Mouse (Mus musculus) telencephalon, adult 2 months (tissue): Measurements from ENCODE around the gene Tshb.
A peak's percentile ranks its signal among the peaks of the same experiment; 100 is the strongest.

ENCODE experiments used
- DNase-seq: peaks from one replicate; pipeline ENCODE4 v3.0.0-alpha.2; 2011; ENCODE audit warnings: low read depth, low spot score

Tshb gene

DNA sequence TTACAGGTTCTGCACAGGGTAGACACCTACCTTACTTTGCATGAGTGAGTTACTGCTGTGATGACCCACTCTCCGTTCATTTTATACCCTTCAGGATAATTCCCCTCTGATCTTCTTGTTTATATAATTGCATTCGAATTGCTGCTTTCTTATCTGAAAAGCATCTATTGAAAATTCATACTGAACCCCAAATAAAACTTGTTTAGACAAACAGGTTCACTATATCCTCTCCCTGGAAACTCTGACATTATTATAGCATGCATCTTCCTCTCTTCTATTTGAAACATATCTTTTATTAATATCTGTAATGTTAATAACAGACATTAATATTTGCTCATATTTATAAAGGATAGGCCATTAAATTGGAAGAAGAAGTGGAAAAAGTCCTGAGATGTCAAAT lies at the start of gene Tshb:
Gene Tshb, minus strand, starts transcription at position 101 of the 400 bp plus-strand sequence.
- no peak for DNase-seq

DNA sequence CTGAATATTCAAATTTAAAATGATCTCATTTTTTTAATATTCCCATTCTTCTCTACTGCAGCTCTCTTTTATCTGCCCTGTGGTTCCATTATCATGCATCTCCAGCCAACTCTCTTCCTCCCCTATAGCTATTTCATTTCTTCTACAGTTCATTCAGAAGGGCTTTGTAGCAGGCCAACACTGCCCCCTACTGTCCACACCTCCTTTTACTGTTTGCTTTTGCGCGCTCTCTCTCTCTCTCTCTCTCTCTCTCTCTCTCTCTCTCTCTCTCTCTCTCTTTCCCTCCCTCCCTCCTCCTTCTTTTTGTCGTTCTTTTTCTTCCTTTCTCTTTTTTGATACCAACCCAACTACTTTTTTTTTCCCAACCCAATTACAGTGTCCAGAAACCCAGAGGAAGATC lies 21.4 kb upstream of the Tshb start:
- peak; percentile 64 for DNase-seq

DNA sequence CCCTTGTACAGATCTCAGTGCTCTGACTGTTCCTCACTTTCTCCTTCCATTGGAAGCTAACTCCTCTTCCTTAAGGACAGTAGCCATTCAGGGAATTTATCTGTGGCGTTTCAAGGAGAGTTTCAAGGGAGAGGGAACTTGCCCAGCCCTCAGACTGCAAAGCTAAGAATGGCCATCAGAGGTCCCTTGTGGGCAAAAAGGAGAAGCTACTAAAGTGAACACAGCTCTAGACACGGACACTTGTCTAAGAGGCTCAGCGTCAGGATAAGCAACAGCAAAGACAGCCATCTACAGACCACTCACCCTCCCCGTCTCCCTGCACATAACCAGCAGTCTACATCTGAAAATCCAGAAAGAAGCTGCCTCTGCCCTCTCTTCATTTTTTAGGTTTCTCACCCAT lies 4.9 kb upstream of the Tshb start:
- DNase-seq = no peak

DNA sequence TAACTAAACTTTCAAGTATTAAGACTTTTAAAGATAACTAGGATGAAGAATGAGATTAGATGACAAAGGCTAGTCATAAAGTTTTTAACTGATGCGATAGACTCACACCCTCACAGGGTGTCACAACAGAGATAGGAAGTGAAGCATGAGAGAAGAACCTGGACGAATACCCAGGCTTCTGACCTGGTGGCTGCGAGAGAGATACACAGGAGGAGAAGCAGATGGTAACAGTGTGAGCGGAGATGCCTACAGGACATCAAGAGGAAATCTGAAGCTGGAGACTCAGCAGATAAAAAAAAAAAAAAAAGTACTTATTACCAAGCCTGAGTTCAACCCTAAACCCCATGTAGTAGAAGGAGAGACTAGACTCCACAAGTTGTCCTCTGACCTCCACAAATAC lies 9.5 kb downstream of the Tshb start:
- DNase-seq = no peak

DNA sequence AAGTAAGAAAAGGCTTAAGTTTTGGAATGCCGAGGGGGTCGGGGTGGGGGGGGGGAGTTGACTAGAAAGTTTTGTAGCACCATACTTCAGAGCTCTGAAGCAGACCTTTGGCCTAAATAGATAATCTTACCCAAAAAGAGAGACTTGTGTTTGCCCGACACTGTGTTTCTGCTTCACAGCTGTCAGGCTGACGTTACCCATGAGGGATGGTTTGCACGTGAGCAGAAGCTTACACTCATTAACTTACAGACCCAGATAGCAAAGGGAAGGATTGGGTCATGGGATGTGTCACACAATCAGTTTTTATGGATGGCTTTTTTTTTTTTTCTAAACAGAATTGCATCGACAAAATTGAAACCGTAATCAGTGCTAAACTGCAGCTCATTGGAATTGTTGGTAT lies 17.7 kb downstream of the Tshb start:
- DNase-seq = no peak

DNA sequence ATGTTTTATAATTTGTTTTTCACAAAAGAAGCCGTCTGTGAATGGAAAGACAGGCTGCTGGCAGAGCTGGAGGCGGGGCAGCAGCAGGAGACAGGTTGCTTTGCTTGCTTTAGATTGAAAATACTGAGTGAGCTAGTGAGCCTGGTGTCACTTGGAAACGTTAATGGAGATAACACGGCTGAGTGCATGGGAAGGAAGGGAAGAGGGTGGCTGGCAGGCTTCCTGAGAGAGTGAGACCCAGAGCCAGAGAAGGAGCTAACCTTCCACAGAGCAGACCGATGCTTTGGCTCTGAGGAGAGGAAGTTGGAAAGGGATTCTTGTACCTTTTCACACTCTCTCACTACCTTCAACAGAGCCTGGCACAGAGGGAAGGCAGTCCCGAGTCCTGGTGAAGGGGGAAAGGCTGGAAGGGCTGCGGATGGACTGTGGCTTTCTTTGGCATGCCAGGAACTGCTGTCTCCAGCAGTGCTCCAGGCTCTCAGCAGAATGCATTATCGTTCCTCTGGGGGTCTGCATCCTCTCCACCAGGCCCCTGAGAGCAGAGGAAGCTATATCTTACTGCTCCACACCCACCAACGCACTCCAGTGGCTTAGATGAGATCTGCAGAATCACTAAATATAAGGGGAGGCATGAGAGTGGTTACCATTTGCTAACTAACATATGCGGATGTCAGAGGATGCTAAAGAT lies 18.7 kb downstream of the Tshb start:
- no peak for DNase-seq

DNA sequence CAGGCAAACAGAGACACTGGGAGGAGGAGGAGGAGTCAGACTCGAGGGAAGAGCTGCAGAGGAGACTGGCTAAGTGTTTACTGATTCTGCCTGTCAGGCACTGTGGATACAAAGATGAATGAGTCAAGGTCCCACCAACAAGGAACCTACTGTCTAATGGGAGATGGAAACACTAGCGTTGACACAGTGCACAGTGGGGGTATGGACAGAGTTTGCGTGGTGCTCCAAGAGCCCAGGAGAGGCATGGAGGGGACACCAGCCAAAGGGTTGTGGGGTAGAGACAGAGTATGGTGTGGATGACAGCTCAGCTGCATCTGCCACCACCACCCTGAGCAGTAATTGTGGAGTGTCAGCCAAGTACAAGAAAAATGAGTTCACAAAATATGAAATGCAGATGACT lies 20.1 kb downstream of the Tshb start:
- DNase-seq = no peak

DNA sequence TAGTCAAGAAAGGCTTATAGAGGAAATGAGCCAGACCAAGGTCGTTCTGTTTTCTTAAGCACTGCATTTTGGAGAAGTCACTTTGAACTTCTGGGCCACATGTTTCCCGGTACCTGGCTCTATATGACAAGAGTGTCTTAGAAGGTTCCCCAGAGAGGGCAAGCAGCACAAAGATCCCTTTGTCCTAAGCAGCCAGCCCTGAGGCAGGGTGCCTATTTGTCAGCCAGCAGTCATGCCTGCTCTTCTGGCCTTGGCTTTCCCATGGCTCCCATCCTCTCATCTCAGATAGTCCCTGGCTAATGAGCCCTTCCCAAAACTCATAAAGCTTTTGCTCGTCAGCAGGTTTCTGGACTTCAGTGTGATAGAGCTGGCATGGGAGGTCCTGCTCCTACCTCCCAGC lies 22.3 kb downstream of the Tshb start:
- DNase-seq = no peak

DNA sequence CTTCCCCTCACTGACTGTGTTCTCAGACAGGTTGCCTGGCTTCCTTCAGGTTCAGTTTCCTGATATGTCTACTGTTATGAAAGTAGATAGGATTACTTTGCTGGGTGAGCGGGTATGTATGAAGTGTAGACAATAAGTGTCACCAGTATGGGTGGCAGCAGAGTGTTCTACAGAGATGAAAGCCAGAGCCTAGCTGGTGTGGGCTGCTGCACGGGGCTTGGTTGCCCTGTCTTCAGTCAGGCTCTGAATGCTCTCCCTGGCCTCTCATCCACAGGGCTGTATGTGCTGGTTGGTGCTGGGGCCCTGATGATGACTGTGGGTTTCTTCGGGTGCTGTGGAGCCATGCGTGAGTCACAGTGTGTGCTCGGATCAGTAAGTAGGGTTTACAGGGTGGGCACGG lies 25.5 kb downstream of the Tshb start:
- DNase-seq = no peak

DNA sequence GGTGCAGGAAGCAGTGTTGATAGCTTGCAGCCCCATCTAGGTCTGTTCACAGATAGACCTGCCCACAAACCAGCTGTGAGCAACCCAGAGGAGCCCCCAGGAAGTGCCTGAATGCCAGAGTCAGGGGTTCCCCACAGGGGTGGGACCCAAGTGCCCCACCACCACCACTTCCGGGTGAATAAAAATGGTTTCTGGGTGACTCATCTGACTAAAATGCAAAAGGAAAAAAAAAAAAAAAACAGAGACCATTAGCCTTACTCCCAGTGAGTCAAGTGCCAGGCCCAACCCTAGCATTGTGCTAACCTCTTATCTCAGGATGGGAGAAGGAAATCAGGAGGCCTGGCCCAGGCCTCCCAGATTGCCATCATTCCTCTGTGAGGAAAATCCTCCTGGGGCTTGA lies 26.7 kb downstream of the Tshb start:
- DNase-seq = no peak

DNA sequence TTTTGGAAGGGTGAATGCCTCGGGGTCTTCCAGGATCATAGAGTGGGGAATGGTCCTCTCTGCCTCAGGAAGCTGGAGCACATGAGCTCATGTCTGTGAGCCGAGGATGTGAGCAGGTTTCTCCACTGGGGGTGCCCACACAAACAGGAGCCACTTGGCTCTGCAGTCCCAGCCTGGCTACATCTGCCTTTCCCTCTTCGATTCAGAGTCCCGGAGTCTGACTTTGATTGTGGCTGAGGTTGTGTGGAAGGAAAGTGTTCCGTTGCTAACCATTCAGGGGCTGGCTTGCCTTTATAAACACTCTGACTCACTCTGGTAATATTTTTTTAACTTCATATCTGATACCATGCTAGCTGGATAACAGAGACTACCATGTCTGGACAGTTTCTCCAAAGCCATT lies 30.1 kb downstream of the Tshb start:
- no peak for DNase-seq

DNA sequence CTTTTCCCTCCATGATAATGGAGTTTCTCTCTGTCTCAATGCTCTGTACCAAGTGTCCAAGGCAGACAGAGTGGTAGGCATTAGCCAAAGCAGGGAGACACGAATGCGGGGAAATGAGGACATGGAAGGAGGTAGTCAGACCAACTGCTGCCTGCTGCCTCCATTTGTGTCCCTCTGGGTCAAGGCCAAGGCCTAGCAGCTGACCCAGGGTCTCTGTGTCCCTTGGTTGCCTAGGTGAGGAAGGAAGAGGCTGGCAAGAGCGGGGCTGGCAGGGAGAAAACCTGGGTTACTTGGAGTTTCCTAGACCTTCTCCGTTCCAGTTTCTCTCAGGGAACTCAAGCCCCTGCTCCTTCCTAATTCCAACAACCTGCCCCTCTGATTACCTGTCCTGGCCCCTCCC lies 30.5 kb downstream of the Tshb start:
- DNase-seq = no peak

DNA sequence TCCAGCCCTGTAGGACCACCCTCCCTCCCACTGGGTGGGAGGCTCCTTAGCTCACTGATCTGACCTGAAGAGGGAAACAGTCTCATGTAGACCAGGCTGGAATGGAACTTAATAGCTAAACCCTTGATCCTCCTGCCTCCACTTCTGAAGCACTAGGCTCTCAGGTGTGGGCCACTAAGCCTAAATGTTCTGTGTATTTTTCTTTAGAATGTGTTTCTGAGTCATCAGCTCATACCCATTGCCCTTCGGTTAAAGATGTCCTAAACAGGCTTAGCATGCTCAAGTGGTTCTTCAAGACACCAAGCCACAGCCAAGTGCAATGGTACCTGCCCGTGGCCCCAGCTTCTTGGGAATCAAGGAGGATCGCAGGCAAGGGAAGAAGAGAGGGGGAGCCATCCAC lies 31.0 kb downstream of the Tshb start:
- no peak for DNase-seq

DNA sequence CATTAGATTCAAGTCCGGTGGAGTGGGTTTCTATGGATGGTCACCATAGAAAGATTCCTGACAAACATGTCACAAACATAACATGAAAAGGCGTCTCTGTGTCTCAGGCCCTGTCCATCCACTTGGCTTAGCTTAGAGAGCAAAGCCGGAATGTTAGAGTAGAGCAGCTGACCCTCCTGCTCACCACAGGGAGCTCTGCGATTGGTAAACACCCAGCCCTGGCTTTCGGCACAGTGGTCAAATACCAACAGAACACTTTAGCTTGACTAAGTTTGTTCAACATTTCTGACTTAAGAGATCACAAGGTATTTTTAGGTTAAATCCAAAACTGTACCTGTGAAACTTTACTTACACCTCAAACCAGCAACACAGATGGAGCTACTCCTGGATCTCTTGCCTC lies 31.4 kb downstream of the Tshb start:
- no peak for DNase-seq

DNA sequence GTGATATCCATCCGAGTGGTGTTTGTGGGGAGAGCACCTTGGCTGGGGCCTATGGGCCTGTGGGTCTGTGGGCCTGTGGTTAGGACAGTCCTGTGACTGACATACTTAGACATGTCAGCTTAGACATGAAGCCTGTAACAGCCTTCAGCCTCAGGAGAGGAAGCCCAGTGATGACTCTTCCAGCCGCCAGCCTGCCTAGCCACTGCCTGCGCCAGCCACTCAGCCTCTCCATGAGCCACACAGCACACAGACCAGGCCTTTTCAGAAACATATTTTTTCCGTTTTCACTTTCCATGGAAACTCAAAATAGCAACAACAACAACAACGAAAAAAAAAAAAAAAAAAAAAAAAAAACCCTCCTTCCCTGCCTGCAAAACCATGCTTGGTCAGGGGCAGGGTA lies 33.8 kb downstream of the Tshb start:
- DNase-seq = no peak

DNA sequence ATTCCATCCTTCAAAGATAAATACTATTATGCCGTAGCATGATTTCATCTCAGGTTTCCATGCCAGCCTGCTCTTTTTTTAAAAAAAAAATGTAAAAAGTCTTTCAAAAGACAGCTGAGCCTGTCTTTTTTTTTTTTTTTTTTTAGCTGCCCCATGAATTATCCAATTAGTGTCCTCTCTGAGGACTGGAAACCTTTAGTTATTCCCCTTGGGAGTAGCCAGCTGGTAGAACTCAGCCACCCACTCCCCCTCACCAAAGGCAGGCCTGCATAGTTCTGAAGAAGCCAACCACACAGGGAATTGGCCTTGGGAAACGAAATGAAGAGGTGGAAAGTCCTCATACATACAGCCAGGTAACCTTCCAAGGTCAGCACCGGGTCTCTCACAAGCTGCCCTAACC lies 34.5 kb downstream of the Tshb start:
- no peak for DNase-seq

DNA sequence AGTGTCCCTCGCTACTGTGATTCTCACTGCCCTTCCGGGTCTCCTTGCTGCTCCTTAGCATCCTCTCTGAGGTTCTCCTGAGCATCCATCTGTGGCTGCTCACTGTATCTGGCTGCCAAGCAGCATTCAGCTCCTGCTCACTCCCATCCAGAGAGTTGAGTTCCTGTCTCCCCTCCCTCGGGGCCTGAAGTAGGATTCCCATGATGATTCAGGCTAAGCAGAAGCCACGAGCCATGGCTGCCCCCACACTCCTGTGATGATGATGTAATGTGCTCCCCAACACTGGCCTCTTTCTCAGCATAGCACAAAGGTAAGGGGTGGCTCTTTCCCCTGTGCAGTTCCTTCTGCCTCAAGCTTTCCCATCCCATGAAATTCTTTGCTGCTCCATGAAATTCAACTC lies 36.3 kb downstream of the Tshb start:
- DNase-seq = no peak

DNA sequence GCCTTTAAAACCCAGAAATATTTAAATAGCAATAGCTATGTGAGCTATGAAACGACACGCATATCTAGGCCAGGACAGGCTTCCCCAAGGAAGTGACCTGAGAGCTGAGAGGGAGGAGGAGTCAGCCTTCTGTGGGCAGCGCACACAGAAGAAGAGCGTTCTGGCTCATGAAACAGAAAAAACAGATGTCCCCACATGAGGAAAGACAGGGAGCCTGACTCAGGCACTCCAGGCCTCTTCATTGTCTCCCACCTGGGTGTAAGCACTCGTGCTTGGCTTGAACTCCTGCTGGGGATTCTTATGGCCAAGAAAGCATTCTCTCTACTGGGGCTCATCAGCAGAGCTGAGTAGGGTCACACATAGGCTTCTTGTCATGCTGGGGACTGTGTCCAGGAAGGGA lies 37.9 kb downstream of the Tshb start:
- DNase-seq = no peak

DNA sequence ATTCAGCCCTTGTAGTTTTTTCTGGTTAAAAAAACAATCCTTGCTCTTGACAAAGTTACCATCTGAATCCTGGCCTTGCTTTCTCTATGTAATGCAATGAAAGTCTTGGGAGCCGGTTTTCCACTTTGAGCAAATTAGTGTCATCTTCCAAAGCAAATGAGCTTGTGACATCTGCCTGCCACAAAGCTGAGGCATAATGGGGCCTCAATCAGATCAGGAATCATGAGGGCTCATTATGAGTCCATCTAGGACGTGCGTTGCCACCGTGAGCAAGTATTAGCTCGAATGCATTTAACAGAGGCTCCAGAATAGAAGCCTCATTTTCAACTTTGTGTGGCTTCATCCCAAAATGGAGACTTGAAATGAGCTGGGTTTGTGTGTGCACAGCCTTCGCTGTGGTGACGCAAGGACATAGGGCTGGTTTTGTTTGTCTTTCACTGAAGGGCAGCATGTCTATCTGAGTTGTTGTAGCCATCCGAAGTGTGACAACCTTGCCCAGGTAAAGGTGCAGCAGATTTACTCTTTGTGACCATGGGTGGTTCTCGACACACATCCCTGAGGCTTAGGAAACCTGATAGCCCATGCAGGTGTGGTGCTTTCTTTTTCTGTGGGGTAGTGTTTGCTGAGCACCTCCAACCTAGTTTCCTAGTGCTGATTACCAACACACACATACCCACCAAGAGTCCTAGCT lies 38.6 kb downstream of the Tshb start:
- no peak for DNase-seq

DNA sequence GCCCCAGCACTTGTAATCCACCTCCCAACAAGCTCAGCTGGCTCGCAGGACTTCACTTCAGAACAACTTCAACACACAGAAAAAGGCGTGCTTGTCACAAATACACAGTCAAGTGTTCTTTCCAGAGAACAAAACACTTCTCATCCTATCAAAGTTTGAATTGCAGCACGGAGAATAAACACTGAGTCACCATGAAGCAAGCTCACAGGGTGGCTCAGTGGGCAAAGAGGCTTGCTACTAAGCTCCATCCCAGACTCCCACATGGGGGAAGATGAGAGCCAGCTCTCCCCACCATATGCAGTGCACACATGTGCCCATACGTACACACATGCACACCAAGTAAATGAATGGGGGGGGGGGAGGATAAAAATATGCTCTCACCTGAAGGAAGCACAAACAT lies 39.3 kb downstream of the Tshb start:
- DNase-seq = no peak

DNA sequence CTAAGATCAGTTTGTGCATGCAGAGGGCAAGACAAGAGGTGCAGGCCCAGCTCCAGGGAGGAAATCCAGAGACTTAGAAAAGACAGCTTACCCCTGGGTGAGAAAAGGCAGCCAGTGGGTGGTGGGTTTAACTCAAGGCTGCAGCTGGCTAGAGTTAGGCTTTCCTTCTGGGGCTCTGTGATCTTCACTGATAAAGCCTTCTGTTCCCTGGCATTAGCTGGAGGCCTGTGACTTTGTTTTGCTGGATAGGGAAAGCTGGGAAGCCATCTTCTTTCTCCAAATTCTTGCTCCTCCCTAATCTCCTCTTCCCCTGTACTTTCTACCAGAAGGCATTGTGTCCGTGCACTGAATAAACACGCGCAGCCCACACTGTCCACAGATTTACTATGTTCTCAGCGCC lies 39.8 kb downstream of the Tshb start:
- DNase-seq = no peak

DNA sequence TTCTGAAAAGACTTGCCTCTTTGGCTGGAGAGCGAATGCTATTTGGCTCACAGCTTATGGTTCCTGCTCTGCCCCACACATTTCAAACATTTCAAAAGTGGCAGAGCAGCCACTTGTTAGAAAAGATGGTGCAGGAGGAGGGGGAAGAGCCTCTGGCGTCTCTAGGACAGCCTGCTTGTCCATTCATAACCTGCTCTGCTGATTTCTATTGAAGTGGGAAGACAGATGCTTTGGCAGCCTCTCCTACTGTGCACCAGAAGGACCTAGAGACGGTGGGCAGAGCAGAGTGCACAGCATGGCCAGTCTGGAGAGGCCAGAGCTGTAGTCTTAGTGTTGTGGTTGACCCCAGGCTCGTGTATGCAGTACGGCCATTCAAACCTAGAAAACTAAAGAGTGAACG lies 43.6 kb downstream of the Tshb start:
- DNase-seq = no peak

DNA sequence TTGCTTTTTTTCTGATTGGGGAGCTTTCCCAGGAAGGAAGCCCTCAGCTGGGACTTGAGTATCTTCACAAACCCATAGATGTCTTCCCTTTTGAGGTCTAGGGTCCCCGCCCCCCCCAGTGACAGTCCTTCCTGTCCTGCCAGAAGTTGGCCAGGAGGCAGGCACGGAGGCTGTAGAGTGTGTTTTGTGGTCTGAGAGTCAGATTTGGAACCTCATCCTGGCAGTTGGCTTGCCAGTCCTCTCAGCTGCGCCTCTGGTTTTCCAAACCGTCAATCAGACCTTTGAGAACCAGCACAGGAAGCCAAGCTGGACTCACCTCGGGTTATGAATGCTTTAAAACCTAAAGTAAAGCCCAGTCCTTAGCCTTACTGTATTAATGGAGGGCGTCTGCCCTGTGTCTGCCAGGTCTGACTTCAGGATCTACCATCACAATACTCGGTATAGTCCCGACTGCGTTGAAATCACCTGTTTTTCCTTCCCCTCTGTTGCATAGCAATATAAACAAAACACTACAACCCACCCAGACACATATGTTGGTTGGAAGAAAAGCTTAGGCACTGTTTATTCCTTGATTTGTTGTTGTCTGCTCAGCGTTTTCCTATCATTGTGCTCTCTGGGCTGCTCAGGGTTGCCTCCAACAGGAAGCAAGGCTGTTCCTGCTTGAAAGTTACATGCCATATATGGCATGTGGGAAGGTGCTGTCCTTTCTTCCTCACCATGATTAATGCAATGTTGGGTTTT lies 44.2 kb downstream of the Tshb start:
- DNase-seq = no peak
